Mouse (Mus musculus) embryonic facial prominence, embryonic 11.5 days (tissue): ENCODE measurements around the gene Tspear. TPM values are rescaled to one million over a fixed set of nuclear protein-coding genes. Genes with fewer than 3 reads are reported as not detected.

Experiments
- ATAC-seq: fragments of 200-750 bp; cut with Nextera tagmentation; replicated peaks from 2 replicates; pipeline ENCODE4 v1.8.0; 2017; ENCODE audit warnings: low read depth; ENCODE audit not compliant: insufficient number of reproducible peaks, low FRiP score, low TSS enrichment
- DNase-seq: peaks from one replicate; pipeline ENCODE4 v3.0.0-alpha.2; 2015; ENCODE audit warnings: low spot score
- H3K27ac ChIP-seq: fragments of 300-500 bp; sonication (generic); replicated peaks from 2 replicates; pipeline ENCODE4 v1.5.1; 2014; ENCODE audit warnings: mild to moderate bottlenecking, low read depth, low read length, control low read depth
- H3K27me3 ChIP-seq: fragments of 300-500 bp; sonication (generic); 2 replicates; pipeline ENCODE4 v1.6.1; 2014; ENCODE audit warnings: mild to moderate bottlenecking, low read length, moderate library complexity, mixed read lengths; ENCODE audit not compliant: control insufficient read depth, insufficient read depth
- H3K36me3 ChIP-seq: fragments of 300-500 bp; sonication (generic); replicated peaks from 2 replicates; pipeline ENCODE4 v1.6.1; 2014; ENCODE audit warnings: low read depth, mild to moderate bottlenecking, low read length, moderate library complexity, mixed read lengths; ENCODE audit not compliant: control insufficient read depth, insufficient read depth
- H3K4me1 ChIP-seq: fragments of 300-500 bp; sonication (generic); 2 replicates; pipeline ENCODE4 v1.6.1; 2014; ENCODE audit warnings: low read length, mixed read lengths; ENCODE audit not compliant: control insufficient read depth, insufficient read depth
- H3K4me2 ChIP-seq: fragments of 300-500 bp; sonication (generic); 2 replicates; pipeline ENCODE4 v1.6.1; 2014; ENCODE audit warnings: low read depth, mild to moderate bottlenecking, control low read depth, low read length, moderate library complexity
- H3K4me3 ChIP-seq: fragments of 300-500 bp; sonication (generic); 2 replicates; pipeline ENCODE4 v1.5.1; 2014; ENCODE audit warnings: low read depth, low read length, control low read depth
- H3K9ac ChIP-seq: fragments of 300-500 bp; sonication (generic); replicated peaks from 2 replicates; pipeline ENCODE4 v1.6.1; 2014; ENCODE audit warnings: mild to moderate bottlenecking, control low read depth, low read length
- H3K9me3 ChIP-seq: fragments of 300-500 bp; sonication (generic); replicated peaks from 2 replicates; pipeline ENCODE4 v1.6.1; 2016; ENCODE audit warnings: mild to moderate bottlenecking, low read length, inconsistent platforms, mixed read lengths; ENCODE audit not compliant: control insufficient read depth
- WGBS: fragments of 180-500 bp; shearing (Covaris S2); extraction: QIAGEN DNeasy Blood & Tissue Kit; methylation state at CpG from one replicate; pipeline ENCODE4 v1.1.7; 2014; 5-methylcytosine and 5-hydroxymethylcytosine counted together
- polyA plus RNA-seq: library from polyadenylated mRNA; unstranded; fragments of >200 nt; fragmentation: Nextera tagmentation; extraction: Ambion mirVana; gene quantifications from 2 replicates; pipeline ENCODE4 v1.2.1, GENCODE M21; 2014

Gene Tspear
- polyA plus RNA-seq, 1 experiment from 2014 or later, result 0.39 TPM

DNA sequence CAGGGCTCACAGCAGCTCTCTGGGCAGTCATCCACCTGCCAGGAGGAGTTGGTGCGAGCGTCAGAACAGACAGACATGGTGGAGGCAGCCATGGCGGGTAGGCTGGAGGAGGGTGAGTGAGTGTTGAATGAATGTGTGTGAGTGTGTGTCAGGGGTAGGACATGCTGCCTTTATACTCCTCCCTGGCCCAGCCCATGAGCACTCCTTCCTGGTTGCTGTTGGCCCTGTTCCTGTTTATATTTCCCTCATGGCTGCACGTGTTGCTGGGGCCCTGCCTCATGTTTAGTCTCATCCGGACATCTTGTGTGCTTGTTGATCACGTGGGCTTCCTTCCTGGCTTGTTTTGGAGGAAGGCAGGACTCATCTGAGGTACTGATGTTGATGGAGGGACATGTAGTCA lies 140.6 kb downstream of the Tspear start, which contains the start of gene Krtap10-4:
Gene Krtap10-4, minus strand, starts transcription at position 145 of the 400 bp plus-strand sequence.
- H3K9me3 ChIP-seq, result no peaks in the 10 kb centered on the region
- no peak within 1 kb of the TSS for H3K9ac ChIP-seq
- no peaks in the 10 kb centered on the region for H3K36me3 ChIP-seq
- no peak within 1 kb of the TSS for H3K4me2 ChIP-seq
- H3K4me1 ChIP-seq, result no peaks in the 10 kb centered on the region
- no peak within 1 kb of the TSS for H3K4me3 ChIP-seq
- H3K27ac ChIP-seq, result no peak within 1 kb of the TSS
- WGBS, result 62% methylated on average over 6 of the region's 6 CpGs
- DNase-seq (no peak), ATAC-seq (no peak)
- H3K27me3 ChIP-seq, result no peaks in the 10 kb centered on the region

DNA sequence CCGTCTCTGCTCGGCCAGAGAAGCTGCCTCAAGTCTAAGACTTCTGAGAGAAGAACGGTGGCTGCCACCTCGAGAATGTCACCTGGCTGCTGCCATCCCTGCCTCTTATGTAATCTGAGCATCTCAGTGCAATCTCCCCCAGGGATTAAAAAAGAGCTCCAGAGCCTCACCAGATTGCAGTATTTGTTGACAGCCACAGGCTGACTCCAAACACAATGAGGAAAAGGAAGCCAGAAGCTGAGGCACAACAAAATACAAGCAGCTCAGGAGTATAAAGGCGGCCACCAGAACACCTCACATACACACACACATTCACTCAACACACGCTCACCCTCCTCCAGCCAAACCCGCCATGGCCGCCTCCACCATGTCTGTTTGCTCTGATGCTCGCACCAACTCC lies 149.3 kb downstream of the Tspear start, which contains the start of gene Krtap10-10:
Gene Krtap10-10, plus strand, starts transcription at position 301 of the 400 bp plus-strand sequence.
- Histone ChIP-seq H3K27me3 (no peaks in the 10 kb centered on the region), H3K9me3 (no peaks in the 10 kb centered on the region), H3K36me3 (no peaks in the 10 kb centered on the region), H3K4me1 (no peaks in the 10 kb centered on the region), H3K9ac (no peak within 1 kb of the TSS), H3K4me3 (no peak within 1 kb of the TSS), H3K4me2 (no peak within 1 kb of the TSS), H3K27ac (no peak within 1 kb of the TSS)
- ATAC-seq (no peak), DNase-seq (no peak)
- WGBS, result 61% methylated on average over 9 of the region's 9 CpGs

DNA sequence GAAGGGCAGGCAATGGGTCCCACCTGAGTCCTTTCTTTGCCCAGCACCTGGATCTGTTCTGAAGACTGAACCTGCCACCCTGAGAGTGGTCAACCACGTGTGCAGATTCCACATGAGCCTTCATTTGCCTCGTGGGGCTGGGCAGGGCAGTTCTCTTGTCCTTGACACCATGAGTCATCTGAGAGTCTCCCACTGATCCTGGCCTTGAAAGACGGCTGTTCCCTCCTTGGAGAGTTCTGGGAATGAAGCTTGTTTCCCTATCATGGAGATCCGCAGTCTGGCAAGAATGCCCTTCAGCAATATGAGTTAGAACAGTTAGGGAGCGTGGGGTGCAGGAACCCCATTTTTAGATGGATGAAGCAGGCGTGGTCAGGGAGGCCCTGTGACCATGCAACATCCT lies 152.6 kb downstream of the Tspear start:
- no peak for ATAC-seq
- 78% methylated on average over 6 of the region's 6 CpGs for WGBS
- H3K9me3 ChIP-seq, result no peaks in the 10 kb centered on the region

DNA sequence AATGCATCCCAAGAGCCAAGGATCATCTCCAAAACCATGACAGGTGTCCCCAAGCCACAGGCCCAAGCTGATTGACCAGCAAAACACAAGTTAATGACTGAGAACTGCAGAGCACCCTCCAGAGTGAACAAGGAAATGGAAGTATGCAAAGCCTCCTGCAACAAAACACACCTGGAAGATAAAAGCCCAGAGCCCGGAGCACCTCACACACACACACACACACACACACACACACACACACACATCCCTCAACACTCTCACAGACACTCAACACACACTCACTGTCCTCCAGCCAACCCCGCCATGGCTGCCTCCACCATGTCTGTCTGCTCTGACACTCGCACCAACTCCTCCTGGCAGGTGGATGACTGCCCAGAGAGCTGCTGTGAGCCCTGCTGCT lies 160.1 kb downstream of the Tspear start, which contains the start of gene Gm36176:
Gene Gm36176, plus strand, starts transcription at position 301 of the 400 bp plus-strand sequence.
- no peaks in the 10 kb centered on the region for H3K36me3 ChIP-seq
- H3K9ac ChIP-seq, result no peak within 1 kb of the TSS
- DNase-seq (no peak), ATAC-seq (no peak)
- H3K4me3 ChIP-seq, result no peak within 1 kb of the TSS
- 79% methylated on average over 3 of the region's 3 CpGs for WGBS
- no peaks in the 10 kb centered on the region for H3K27me3 ChIP-seq
- H3K4me2 ChIP-seq, result no peak within 1 kb of the TSS
- H3K4me1 ChIP-seq, result no peaks in the 10 kb centered on the region
- no peaks in the 10 kb centered on the region for H3K9me3 ChIP-seq
- no peak within 1 kb of the TSS for H3K27ac ChIP-seq

More for the DNA sequence above, 152.6 kb downstream of the Tspear start:
- Histone ChIP-seq H3K9ac (no peak overlapping the region), H3K27me3 (no peaks in the 10 kb centered on the region), H3K27ac (no peak overlapping the region), H3K4me1 (no peaks in the 10 kb centered on the region), H3K4me2 (no peak overlapping the region), H3K36me3 (no peaks in the 10 kb centered on the region), H3K4me3 (no peak overlapping the region)
- DNase-seq, result no peak

DNA sequence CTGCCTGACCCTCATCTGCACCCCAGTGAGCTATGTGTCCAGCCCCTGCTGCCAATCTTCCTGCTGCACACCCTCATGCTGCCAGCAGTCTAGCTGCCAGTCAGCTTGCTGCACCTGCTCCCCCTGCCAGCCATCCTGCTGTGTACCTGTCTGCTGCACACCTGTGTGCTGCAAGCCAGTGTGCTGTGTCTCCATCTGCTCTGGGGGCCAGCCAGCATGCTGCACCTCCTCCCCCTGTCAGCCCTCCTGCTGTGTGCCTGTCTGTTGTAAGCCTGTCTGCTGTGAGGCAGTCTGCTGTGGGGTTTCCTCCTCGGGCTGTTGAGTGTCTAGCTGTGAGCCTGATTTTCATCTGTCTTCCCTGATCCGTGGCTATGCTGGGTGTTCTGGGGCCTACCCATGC lies 160.6 kb downstream of the Tspear start:
- Histone ChIP-seq H3K27ac (no peak overlapping the region), H3K9ac (no peak overlapping the region), H3K9me3 (no peaks in the 10 kb centered on the region), H3K4me1 (no peaks in the 10 kb centered on the region), H3K27me3 (no peaks in the 10 kb centered on the region), H3K4me2 (no peak overlapping the region), H3K4me3 (no peak overlapping the region), H3K36me3 (no peaks in the 10 kb centered on the region)
- 22% methylated on average over 2 of the region's 2 CpGs for WGBS
- ATAC-seq, result no peak
- no peak for DNase-seq

DNA sequence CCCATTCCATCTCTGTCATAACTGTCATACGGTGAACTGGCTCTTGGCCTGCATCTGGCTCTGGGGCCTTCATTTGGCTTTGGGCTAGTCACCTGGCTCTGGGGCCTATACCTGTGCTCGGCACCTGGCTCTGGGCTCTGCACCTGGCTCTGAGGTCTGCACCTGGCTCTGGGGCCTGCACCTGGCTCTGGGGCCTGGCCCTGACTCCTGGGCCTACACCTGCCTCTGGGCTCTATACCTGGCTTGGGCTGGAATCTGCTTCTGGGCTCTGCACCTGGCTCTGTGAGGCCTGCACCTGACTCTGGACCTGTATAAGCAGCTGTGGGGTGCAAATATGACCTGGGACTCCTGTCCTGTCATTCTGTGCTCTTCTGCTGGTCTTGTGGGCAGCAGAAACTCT lies 161.2 kb downstream of the Tspear start:
- ATAC-seq, result no peak
- 83% methylated on average over 2 of the region's 2 CpGs for WGBS
- no peaks in the 10 kb centered on the region for H3K27me3 ChIP-seq
- H3K9ac ChIP-seq, result no peak overlapping the region
- H3K36me3 ChIP-seq, result no peaks in the 10 kb centered on the region
- no peak overlapping the region for H3K4me3 ChIP-seq
- H3K9me3 ChIP-seq, result no peaks in the 10 kb centered on the region
- H3K27ac ChIP-seq, result no peak overlapping the region
- DNase-seq, result no peak
- H3K4me2 ChIP-seq, result no peak overlapping the region
- H3K4me1 ChIP-seq, result no peaks in the 10 kb centered on the region

DNA sequence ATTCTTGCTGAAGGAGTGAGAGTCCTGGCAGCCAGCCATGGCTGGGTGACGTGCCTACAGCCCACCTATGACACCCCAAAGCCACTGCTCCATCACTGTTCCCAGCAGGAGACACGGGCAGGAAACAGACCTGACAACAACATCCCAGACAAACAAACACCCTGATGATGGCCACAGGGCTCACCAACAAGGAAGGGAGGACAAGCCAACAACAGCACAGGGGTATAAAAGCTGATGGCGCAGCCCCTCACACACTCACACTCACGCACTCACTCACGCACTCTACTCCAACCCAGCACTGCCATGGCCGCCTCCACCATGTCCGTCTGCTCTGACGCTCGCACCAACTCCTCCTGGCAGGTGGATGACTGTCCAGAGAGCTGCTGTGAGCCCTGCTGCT lies 166.2 kb downstream of the Tspear start, which contains the start of gene Gm10318:
Gene Gm10318, plus strand, starts transcription at position 301 of the 400 bp plus-strand sequence.
- no peak for DNase-seq
- ATAC-seq, result no peak
- Histone ChIP-seq H3K9ac (no peak within 1 kb of the TSS), H3K36me3 (no peaks in the 10 kb centered on the region), H3K4me1 (no peaks in the 10 kb centered on the region), H3K27ac (no peak within 1 kb of the TSS), H3K9me3 (no peaks in the 10 kb centered on the region), H3K4me2 (no peak within 1 kb of the TSS), H3K4me3 (no peak within 1 kb of the TSS), H3K27me3 (no peaks in the 10 kb centered on the region)
- 67% methylated on average over 9 of the region's 9 CpGs for WGBS

DNA sequence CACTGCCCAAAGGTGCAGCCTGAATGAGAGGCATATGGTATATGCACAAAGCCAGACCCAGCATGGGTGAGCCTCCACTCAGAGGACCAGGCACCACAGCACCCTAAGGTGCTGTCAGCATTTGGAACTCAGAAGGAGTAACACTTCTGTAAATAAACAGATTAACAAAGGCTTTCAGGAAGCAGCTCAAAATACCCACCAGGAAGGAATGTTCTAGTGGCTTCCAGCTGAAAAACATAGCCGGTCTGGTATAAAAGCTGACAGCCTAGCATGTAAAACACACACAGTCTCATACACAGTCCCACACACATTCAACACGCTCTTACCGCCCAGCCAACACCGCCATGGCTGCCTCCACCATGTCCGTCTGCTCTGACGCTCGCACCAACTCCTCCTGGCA lies 175.3 kb downstream of the Tspear start, which contains the start of gene Gm3285:
Gene Gm3285, plus strand, starts transcription at position 301 of the 400 bp plus-strand sequence.
- DNase-seq (no peak), ATAC-seq (no peak)
- Histone ChIP-seq H3K9me3 (no peaks in the 10 kb centered on the region), H3K9ac (no peak within 1 kb of the TSS), H3K4me3 (no peak within 1 kb of the TSS), H3K27ac (no peak within 1 kb of the TSS), H3K4me2 (no peak within 1 kb of the TSS), H3K36me3 (no peaks in the 10 kb centered on the region), H3K4me1 (no peaks in the 10 kb centered on the region), H3K27me3 (no peaks in the 10 kb centered on the region)
- whole genome bisulfite sequencing, result 49% methylated on average over 7 of the region's 7 CpGs
